Mouse (Mus musculus): ENCODE data around the gene Snx30. TPM values are rescaled to one million over a fixed set of nuclear protein-coding genes. Genes with fewer than 3 reads are reported as not detected.

Snx30 gene
- total and polyA plus RNA-seq, 3 experiments, result 4.2 to 8.6 TPM; not detected in 1

DNA sequence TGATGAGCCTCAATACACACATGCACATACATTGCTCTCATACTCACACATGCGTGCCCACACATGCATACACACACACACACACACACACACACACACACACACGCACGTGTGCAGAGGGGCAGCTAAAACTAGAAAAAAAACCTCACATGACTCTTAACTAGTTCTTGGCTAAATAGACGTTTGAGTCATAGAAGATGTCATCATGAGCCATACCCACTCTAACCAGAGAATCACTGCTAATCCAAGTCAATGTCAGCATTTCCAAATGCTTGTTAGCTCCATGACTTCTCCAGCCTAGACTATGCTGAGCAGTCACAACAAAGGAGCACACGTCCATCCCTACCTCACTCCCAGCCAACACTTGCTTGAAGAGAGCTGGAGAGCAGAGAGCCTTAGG is 5.5 kb upstream of the Snx30 start:
- DNase-seq (ENCODE audit: low read depth, low spot score), result no peak
- no peak overlapping the region for H3K9ac ChIP-seq (ENCODE audit: control insufficient read depth, low read depth, low read length, poor library complexity, severe bottlenecking)
- no peaks in the 10 kb centered on the region for H3K9me3 ChIP-seq (replicated peaks; ENCODE audit: insufficient read depth, low read length)
- no peak overlapping the region for H3K27ac ChIP-seq (ENCODE audit: control insufficient read depth, low read depth, low read length)
- H3K4me3 ChIP-seq (ENCODE audit: control insufficient read depth in 1 of 2, insufficient read depth in 1 of 2, low read depth in 2 of 2, low read length in 2 of 2), result no peak overlapping the region
- no peaks in the 10 kb centered on the region for H3K79me2 ChIP-seq (ENCODE audit: control insufficient read depth, insufficient read depth, low read length, poor library complexity)
- no peaks in the 10 kb centered on the region for H3K27me3 ChIP-seq (ENCODE audit: control insufficient read depth in 1 of 2, insufficient read depth in 2 of 2, low read length in 2 of 2)
- peaks cover 12 to 27% of the 10 kb centered on the region in 2 experiments for H3K4me1 ChIP-seq (ENCODE audit: control insufficient read depth in 1 of 2, insufficient read depth in 2 of 2, low read length in 2 of 2)
- peaks cover 0 to 19% of the 10 kb centered on the region in 2 experiments; a peak in 2 of 4 replicates for H3K36me3 ChIP-seq (ENCODE audit: control insufficient read depth in 1 of 2, insufficient read depth in 2 of 2, low read length in 2 of 2)
- TF ChIP-seq POLR2AphosphoS2 (IDR thresholded peaks at IDR 0.05; ENCODE audit: low read length) (no peak), POLR2AphosphoS5 (IDR thresholded peaks at IDR 0.05; ENCODE audit: borderline replicate concordance, low read depth, low read length) (no peak), CTCF (IDR thresholded peaks at IDR 0.05 in 2 of 3, conservative IDR thresholded peaks at IDR 0.05 in 1 of 3; ENCODE audit: control insufficient read depth in 1 of 3, insufficient read depth in 1 of 3, low read depth in 2 of 3, low read length in 3 of 3, poor library complexity in 1 of 3, severe bottlenecking in 1 of 3) (no peak), KAT2A (conservative IDR thresholded peaks at IDR 0.05; ENCODE audit: low read depth, low read length) (no peak), MAZ (IDR thresholded peaks at IDR 0.05; ENCODE audit: low read depth, low read length) (no peak), POLR2A (IDR thresholded peaks at IDR 0.05; ENCODE audit: control insufficient read depth in 1 of 2, insufficient read depth in 1 of 2, low read depth in 1 of 2, low read length in 2 of 2, poor library complexity in 1 of 2) (no peak), UBTF (IDR thresholded peaks at IDR 0.05; ENCODE audit: borderline replicate concordance, insufficient read depth, low read depth, low read length) (no peak)

DNA sequence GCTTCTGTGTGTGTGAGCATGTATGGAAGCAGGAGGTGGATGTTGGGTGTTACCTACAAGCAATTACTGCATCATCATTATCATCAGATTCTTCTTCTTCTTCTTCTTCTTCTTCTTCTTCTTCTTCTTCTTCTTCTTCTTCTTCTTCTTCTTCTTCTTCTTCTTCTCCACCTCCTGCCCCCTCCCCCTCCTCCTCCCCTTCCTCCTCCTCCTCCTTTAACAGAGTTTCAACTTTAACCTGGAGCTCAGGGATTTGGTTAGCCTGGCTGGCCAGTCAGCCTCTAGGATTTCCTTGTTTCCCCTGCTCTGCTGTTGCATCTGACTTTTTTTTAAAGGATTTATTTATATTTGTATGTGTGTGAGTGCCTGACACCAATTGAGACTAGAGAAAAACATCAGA is 4.2 kb upstream of the Snx30 start, which contains the start of gene Inip:
Inip (minus strand) TSS at position 101 of the 400 bp plus-strand sequence.
- H3K27me3 ChIP-seq (ENCODE audit: control insufficient read depth in 1 of 2, insufficient read depth in 2 of 2, low read length in 2 of 2), result no peaks in the 10 kb centered on the region
- TF ChIP-seq ETS1 (IDR thresholded peaks at IDR 0.05; ENCODE audit: low read depth, low read length), result no peak
- TF ChIP-seq BHLHE40 (IDR thresholded peaks at IDR 0.05; ENCODE audit: borderline replicate concordance, low read depth, low read length), result no peak
- TF ChIP-seq MAZ (IDR thresholded peaks at IDR 0.05; ENCODE audit: low read depth, low read length), result no peak
- no peak for TF ChIP-seq POLR2AphosphoS5 (IDR thresholded peaks at IDR 0.05; ENCODE audit: borderline replicate concordance, low read depth, low read length)
- TF ChIP-seq MEF2A (IDR thresholded peaks at IDR 0.05; ENCODE audit: extremely low read depth, insufficient replicate concordance, low read depth, low read length, poor library complexity, severe bottlenecking), result no peak
- no peak for TF ChIP-seq MAX (IDR thresholded peaks at IDR 0.05; ENCODE audit: low read length)
- no peak for TF ChIP-seq MAFK (IDR thresholded peaks at IDR 0.05; ENCODE audit: borderline replicate concordance, low read depth, low read length)
- TF ChIP-seq TBP (IDR thresholded peaks at IDR 0.05; ENCODE audit: low read depth, low read length), result no peak
- TF ChIP-seq ZMIZ1 (IDR thresholded peaks at IDR 0.05; ENCODE audit: low read depth, low read length), result no peak
- H3K79me2 ChIP-seq (ENCODE audit: control insufficient read depth, insufficient read depth, low read length, poor library complexity), result no peaks in the 10 kb centered on the region; the same call in 1 of the 2 replicates
- peaks cover 12 to 28% of the 10 kb centered on the region in 2 experiments for H3K4me1 ChIP-seq (ENCODE audit: control insufficient read depth in 1 of 2, insufficient read depth in 2 of 2, low read length in 2 of 2)
- DNase-seq (ENCODE audit: low read depth, low spot score), result no peak
- H3K27ac ChIP-seq (ENCODE audit: control insufficient read depth, low read depth, low read length), result peak within 1 kb of the TSS; percentile 85
- H3K36me3 ChIP-seq (ENCODE audit: control insufficient read depth in 1 of 2, insufficient read depth in 2 of 2, low read length in 2 of 2), result peaks cover 0 to 19% of the 10 kb centered on the region in 2 experiments; a peak in 2 of 4 replicates
- H3K9me3 ChIP-seq (replicated peaks; ENCODE audit: insufficient read depth, low read length), result no peaks in the 10 kb centered on the region
- no peak within 1 kb of the TSS for H3K4me3 ChIP-seq (ENCODE audit: control insufficient read depth in 1 of 2, insufficient read depth in 1 of 2, low read depth in 2 of 2, low read length in 2 of 2)
- no peak within 1 kb of the TSS for H3K9ac ChIP-seq (ENCODE audit: control insufficient read depth, low read depth, low read length, poor library complexity, severe bottlenecking)

All from MEL (cell line).